Mouse (Mus musculus): Measurements from ENCODE around the gene Srsf9.

GRCm38 (mm10) chr5:115312816-115313667, 13.9 kb upstream of the Srsf9 start:
- TF ChIP-seq POLR2A (IDR thresholded peaks at IDR 0.05; ENCODE audit: insufficient read depth, low read depth, low read length) (no peak), CTCF (IDR thresholded peaks at IDR 0.05; ENCODE audit: insufficient read depth, low read depth, low read length) (no peak)

Measured in olfactory bulb, adult 2 months (tissue).